Mouse (Mus musculus): ENCODE results near the gene Slc9a4. TPM values are rescaled to one million over a fixed set of nuclear protein-coding genes. Genes with fewer than 3 reads are reported as not detected.

Slc9a4 gene
- polyA plus RNA-seq, 1 experiment from 2014 or later = not detected

Other genes starting within 250 kb of the Slc9a4 start
- gene Il1rl1, start 150.5 kb upstream of the Slc9a4 start, polyA plus RNA-seq (2014; fragmentation: Nextera tagmentation; extraction: Ambion mirVana) = 0.04 and 0.17 TPM in 2 replicates
- gene Il18r1, start 114.5 kb upstream of the Slc9a4 start, polyA plus RNA-seq (2014; fragmentation: Nextera tagmentation; extraction: Ambion mirVana) = not detected in 2 replicates
- 0.10 and 0.17 TPM in 2 replicates for gene Il18rap, start 64.7 kb upstream of the Slc9a4 start, polyA plus RNA-seq (2014; fragmentation: Nextera tagmentation; extraction: Ambion mirVana)
- gene Slc9a2, start 100.5 kb downstream of the Slc9a4 start, polyA plus RNA-seq (2014; fragmentation: Nextera tagmentation; extraction: Ambion mirVana) = not detected in 2 replicates
- 1.9 and 2.0 TPM in 2 replicates for gene Mfsd9, start 210.6 kb downstream of the Slc9a4 start, polyA plus RNA-seq (2014; fragmentation: Nextera tagmentation; extraction: Ambion mirVana)
- gene Tmem182, start 225.5 kb downstream of the Slc9a4 start, polyA plus RNA-seq (2014; fragmentation: Nextera tagmentation; extraction: Ambion mirVana) = 17.7 and 18.9 TPM in 2 replicates